Mouse (Mus musculus) lung, postnatal 0 days (tissue): ENCODE measurements around the gene Klf3.

ENCODE experiments used
- CTCF ChIP-seq: IDR thresholded peaks from 2 replicates; pipeline ENCODE4 v1.5.1; 2016; ENCODE audit warnings: antibody characterized with exemption, mild to moderate bottlenecking
- EP300 ChIP-seq: IDR thresholded peaks from 2 replicates; pipeline ENCODE4 v1.6.1; 2016; ENCODE audit warnings: antibody characterized with exemption, mild to moderate bottlenecking, control low read depth

- no peak for TF ChIP-seq CTCF
- peak; percentile 90 for TF ChIP-seq EP300
These were observed 9.2 kb downstream of the Klf3 start for GRCm38 (mm10) chr5:64812124-64812982.
